Mouse (Mus musculus) forebrain, embryonic 14.5 days (tissue): ENCODE results near the gene Gm26741. TPM values are rescaled to one million over a fixed set of nuclear protein-coding genes. Genes with fewer than 3 reads are reported as not detected.
A peak's percentile ranks its signal among the peaks of the same experiment; 100 is the strongest.

Experiments used
- ATAC-seq: fragments of 200-750 bp; cut with Nextera tagmentation; 2 replicates; pipeline ENCODE4 v1.8.0; 2017; ENCODE audit warnings: mild to moderate bottlenecking, moderate library complexity
- DNase-seq: peaks from one replicate; pipeline ENCODE4 v3.0.0-alpha.2; 2015; ENCODE audit warnings: low spot score
- H3K27ac ChIP-seq: fragments of 300-500 bp; sonication (generic); 2 replicates; pipeline ENCODE4 v1.5.1; 2014; ENCODE audit warnings: low read depth, mild to moderate bottlenecking, control low read depth, low read length, moderate library complexity
- H3K27me3 ChIP-seq: fragments of 300-500 bp; sonication (generic); replicated peaks from 2 replicates; pipeline ENCODE4 v1.6.1; 2014; ENCODE audit warnings: low read length, control low read depth, mixed read lengths; ENCODE audit not compliant: control insufficient read depth, insufficient read depth
- H3K36me3 ChIP-seq: fragments of 300-500 bp; sonication (generic); 2 replicates; pipeline ENCODE4 v1.6.1; 2014; ENCODE audit warnings: low read length, control low read depth; ENCODE audit not compliant: control insufficient read depth, insufficient read depth
- H3K4me1 ChIP-seq: fragments of 300-500 bp; sonication (generic); 2 replicates; pipeline ENCODE4 v1.6.1; 2014; ENCODE audit warnings: antibody characterized with exemption, low read length, control low read depth; ENCODE audit not compliant: control insufficient read depth, insufficient read depth
- H3K4me2 ChIP-seq: fragments of 300-500 bp; sonication (generic); 2 replicates; pipeline ENCODE4 v1.6.1; 2014; ENCODE audit warnings: mild to moderate bottlenecking, control low read depth, low read length
- H3K4me3 ChIP-seq: fragments of 300-500 bp; sonication (generic); 2 replicates; pipeline ENCODE4 v1.5.1; 2014; ENCODE audit warnings: low read depth, low read length, control low read depth
- H3K9ac ChIP-seq: fragments of 300-500 bp; sonication (generic); 2 replicates; pipeline ENCODE4 v1.6.1; 2014; ENCODE audit warnings: mild to moderate bottlenecking, low read length, control low read depth, moderate library complexity
- H3K9me3 ChIP-seq: fragments of 300-500 bp; sonication (generic); replicated peaks from 2 replicates; pipeline ENCODE4 v1.6.1; 2016; ENCODE audit warnings: low read length, control low read depth, mixed read lengths; ENCODE audit not compliant: control insufficient read depth
- WGBS: fragments of 180-500 bp; shearing (Covaris S2); extraction: QIAGEN DNeasy Blood & Tissue Kit; methylation state at CpG from one replicate; pipeline ENCODE4 v1.1.7; 2014; 5-methylcytosine and 5-hydroxymethylcytosine counted together
- polyA plus RNA-seq: library from polyadenylated mRNA; unstranded; fragments of >200 nt; fragmentation: Nextera tagmentation; extraction: Ambion mirVana; gene quantifications from 2 replicates; pipeline ENCODE4 v1.2.1, GENCODE M21; 2014

The Gm26741 gene
- polyA plus RNA-seq, 1 experiment from 2014 or later, result not detected

DNA sequence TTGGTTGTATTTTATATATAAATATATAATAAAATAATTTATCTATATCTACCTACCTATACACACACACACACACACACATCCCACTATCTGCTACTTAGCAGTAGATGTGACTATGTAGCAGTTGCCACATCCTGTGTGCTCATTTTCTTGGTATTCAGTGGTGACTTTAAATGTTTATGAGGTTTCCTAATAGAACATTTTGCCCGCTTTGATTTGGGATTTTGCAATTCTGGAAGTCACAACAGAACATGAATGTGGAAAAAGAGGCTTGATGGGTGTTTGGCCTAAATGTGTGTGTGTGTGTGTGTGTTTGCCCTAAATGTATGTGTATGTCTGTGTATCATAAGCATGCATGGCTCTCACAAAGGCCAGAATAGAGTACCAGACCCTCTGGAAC, 25.0 kb downstream of the Gm26741 start:
- Histone ChIP-seq H3K27ac (no peak overlapping the region), H3K36me3 (no peaks in the 10 kb centered on the region), H3K9me3 (no peaks in the 10 kb centered on the region), H3K27me3 (no peaks in the 10 kb centered on the region), H3K4me1 (peaks cover 10% of the 10 kb centered on the region), H3K4me2 (no peak overlapping the region), H3K9ac (no peak overlapping the region), H3K4me3 (no peak overlapping the region)
- 95% methylated on average over 1 of the region's 1 CpGs for WGBS
- ATAC-seq, result no peak
- DNase-seq, result no peak

DNA sequence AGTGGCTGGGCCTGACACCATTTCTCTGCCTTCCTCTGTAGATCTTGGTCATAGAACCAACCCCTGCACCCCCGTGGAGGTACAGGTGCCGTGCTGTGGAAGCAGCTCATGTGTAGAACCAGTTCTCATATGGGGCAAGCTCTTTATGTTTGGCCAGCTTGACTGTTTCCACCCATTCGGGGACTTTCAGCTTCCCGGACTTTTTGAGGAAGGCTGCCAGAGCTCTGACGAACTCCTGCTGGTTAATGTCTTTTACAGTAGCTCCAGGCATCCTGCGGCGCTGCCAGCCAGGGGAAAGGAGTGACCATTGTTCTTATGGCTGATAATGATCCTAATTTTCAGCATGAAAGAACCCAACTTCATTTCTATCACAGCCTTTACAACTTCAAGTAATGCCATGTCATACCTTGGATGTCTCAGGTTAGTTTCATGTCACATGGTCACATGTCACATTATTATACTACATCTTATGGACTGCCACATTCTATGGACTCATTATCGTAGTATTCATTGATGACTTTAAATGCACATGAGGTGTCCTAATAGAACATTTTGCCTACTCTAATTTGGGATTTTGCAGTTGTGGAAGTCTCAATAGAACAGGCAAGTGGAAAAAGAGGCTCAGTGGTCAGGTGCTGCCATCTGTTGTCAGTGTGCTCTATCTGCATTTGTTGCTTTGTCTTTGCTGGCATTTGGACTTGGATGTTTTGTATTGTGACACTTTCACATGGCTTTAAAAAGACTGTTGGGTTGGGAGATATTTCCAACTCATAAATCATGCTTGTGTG, 26.4 kb downstream of the Gm26741 start:
- no peak overlapping the region for H3K27ac ChIP-seq
- no peak overlapping the region for H3K9ac ChIP-seq
- no peak overlapping the region for H3K4me2 ChIP-seq
- H3K27me3 ChIP-seq, result no peaks in the 10 kb centered on the region
- no peak for ATAC-seq
- H3K9me3 ChIP-seq, result no peaks in the 10 kb centered on the region
- no peaks in the 10 kb centered on the region for H3K4me1 ChIP-seq
- peak; percentile 77 for DNase-seq
- no peak overlapping the region for H3K4me3 ChIP-seq
- H3K36me3 ChIP-seq, result no peaks in the 10 kb centered on the region
- 25% methylated on average over 8 of the region's 8 CpGs for WGBS

DNA sequence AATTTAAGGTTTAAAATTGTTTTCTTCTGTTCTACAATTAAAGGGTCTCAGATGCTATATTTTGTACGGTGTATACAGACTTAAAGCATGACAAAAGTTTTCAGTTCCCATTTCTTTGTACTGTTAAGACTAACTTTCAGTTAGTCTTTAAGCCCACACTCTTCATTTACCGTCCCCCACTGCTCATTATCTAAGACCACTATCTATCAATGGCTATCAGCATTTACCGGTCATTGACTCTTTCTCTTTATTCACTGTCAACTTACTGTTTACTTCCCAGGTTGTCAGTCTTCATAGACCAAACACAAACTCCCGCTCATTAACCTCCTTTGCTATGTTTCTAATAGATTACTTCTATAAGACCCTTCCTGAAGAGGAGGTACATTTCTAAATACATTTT, 28.6 kb downstream of the Gm26741 start:
- Histone ChIP-seq H3K9ac (no peak overlapping the region), H3K27me3 (no peaks in the 10 kb centered on the region), H3K4me1 (no peaks in the 10 kb centered on the region), H3K4me2 (no peak overlapping the region), H3K9me3 (no peaks in the 10 kb centered on the region), H3K27ac (no peak overlapping the region), H3K36me3 (no peaks in the 10 kb centered on the region), H3K4me3 (no peak overlapping the region)
- WGBS, result 65% methylated on average over 4 of the region's 4 CpGs
- DNase-seq (no peak), ATAC-seq (no peak)

DNA sequence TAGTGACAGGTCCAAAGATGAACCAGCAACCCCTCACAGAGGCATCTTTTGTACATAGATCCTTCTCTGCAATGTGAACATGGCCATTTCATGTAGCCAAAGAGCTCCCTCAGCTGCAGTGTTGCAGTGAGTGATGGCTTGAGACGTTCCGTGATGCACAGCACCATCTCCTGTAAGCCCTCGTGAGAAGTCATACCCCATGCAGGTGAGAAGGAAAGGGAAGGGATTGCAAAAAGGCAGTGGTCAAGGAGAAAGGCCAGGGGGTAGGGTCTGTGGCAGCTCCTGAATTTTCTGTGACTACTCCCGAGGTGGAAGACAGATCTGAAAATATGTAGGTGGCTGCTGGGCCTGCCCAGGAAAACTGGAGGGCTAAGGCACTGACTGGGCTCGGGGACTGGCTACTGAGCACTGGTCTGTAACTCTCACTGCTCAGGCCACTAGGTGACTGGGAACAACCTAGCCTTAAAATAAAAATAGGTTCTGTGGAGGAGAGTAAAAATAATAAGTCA, 30.4 kb downstream of the Gm26741 start, which contains the start of gene Nepn:
TSS of gene Nepn (plus strand) at position 51 of the 509 bp plus-strand sequence.
- Histone ChIP-seq H3K27ac (no peak within 1 kb of the TSS), H3K4me1 (no peaks in the 10 kb centered on the region), H3K9ac (no peak within 1 kb of the TSS), H3K4me3 (no peak within 1 kb of the TSS), H3K36me3 (no peaks in the 10 kb centered on the region), H3K4me2 (no peak within 1 kb of the TSS), H3K27me3 (no peaks in the 10 kb centered on the region), H3K9me3 (no peaks in the 10 kb centered on the region)
- 78% methylated on average over 5 of the region's 5 CpGs for WGBS
- no peak for ATAC-seq
- no peak for DNase-seq

DNA sequence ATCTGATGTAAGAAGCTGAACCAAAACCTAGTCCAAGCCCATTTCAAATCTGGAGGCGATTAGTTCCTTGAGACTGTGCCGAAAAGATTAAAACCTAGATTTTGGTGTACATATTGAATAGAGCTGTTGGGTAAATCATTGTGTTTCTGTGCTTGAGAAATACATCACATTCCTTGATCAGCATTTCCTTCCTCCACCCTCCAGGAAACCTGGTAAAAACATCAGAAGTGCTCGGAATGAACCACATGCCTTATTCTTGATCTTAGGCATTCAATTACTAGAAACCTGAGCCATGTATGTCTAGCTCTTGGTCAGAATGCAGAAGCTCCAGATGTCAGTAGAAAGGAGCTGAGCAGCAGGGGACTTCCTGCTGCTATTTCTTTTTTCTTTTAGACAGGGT, 30.9 kb downstream of the Gm26741 start:
- no peaks in the 10 kb centered on the region for H3K4me1 ChIP-seq
- no peak overlapping the region for H3K9ac ChIP-seq
- H3K9me3 ChIP-seq, result no peaks in the 10 kb centered on the region
- H3K4me3 ChIP-seq, result no peak overlapping the region
- H3K36me3 ChIP-seq, result no peaks in the 10 kb centered on the region
- H3K27me3 ChIP-seq, result no peaks in the 10 kb centered on the region
- ATAC-seq (no peak), DNase-seq (no peak)
- H3K27ac ChIP-seq, result no peak overlapping the region
- 69% methylated on average over 3 of the region's 3 CpGs for WGBS
- no peak overlapping the region for H3K4me2 ChIP-seq

DNA sequence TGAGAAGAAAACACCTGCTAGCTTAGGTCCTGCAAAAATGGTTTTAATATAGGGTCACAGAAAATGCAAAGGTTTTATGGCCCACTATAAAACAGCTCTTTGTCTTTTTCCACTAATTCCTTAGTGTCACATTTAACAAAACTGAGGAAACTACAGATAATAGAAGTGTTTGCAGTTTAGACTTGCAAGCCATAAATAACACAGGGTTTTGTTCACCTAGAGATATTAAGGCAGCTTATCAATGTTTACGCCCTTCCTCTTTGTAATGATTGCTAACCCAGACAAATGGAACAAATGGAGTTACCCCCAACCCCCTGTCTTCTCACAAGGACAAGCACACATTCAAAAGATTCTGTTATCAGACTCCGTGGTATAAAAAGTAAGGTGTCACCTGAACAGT, 32.6 kb downstream of the Gm26741 start:
- DNase-seq, result no peak

DNA sequence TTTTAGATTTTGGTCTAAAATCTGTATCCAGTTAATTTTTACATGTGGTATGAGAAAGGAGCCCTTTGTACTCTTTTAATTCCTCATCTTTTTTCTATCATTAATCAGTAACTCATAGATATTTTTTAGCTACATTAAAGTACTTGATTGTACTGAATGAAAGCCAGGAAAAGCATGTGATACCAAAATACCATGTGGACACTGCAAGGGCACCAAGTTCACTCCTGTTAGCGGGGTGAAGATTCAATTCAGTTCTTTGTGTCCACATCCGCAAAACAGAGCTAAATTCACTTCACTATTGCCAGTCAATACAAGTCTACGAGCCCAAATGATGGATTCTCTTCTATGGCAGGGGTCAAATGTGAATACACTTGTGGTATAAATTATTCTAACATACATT, 38.1 kb downstream of the Gm26741 start:
- H3K4me3 ChIP-seq, result no peak overlapping the region
- WGBS, result 90% methylated on average over 3 of the region's 3 CpGs
- no peak overlapping the region for H3K9ac ChIP-seq
- H3K27me3 ChIP-seq, result no peaks in the 10 kb centered on the region
- no peaks in the 10 kb centered on the region for H3K9me3 ChIP-seq
- H3K27ac ChIP-seq, result no peak overlapping the region
- no peak overlapping the region for H3K4me2 ChIP-seq
- H3K36me3 ChIP-seq, result no peaks in the 10 kb centered on the region
- ATAC-seq, result no peak
- no peaks in the 10 kb centered on the region for H3K4me1 ChIP-seq
- no peak for DNase-seq

More for the DNA sequence above, 32.6 kb downstream of the Gm26741 start:
- no peak overlapping the region for H3K4me3 ChIP-seq
- no peaks in the 10 kb centered on the region for H3K27me3 ChIP-seq
- no peaks in the 10 kb centered on the region for H3K36me3 ChIP-seq
- WGBS, result 74% methylated on average over 2 of the region's 2 CpGs
- no peaks in the 10 kb centered on the region for H3K9me3 ChIP-seq
- no peaks in the 10 kb centered on the region for H3K4me1 ChIP-seq
- ATAC-seq, result no peak
- H3K9ac ChIP-seq, result no peak overlapping the region
- no peak overlapping the region for H3K27ac ChIP-seq
- no peak overlapping the region for H3K4me2 ChIP-seq

DNA sequence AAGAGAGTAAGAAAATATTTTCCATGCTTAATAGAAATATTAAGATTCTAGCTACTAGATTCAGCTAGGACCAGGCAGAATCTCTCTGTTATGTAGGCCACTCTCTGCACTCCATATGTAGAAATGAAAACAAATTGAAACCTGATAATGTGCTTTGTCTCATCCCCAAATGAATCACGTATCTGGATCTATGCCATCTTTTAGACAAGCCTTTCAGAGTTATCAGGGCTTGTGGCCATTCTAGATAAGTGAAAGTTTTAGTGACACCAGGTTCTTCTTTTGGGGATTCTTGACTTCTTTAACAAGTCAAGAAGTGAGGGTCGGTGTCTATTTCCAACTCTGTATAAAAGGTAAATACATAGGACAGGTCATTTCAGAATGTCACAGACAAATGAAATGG, 40.1 kb downstream of the Gm26741 start:
- 81% methylated on average over 2 of the region's 2 CpGs for WGBS
- no peak overlapping the region for H3K4me2 ChIP-seq
- no peaks in the 10 kb centered on the region for H3K9me3 ChIP-seq
- no peaks in the 10 kb centered on the region for H3K36me3 ChIP-seq
- H3K4me1 ChIP-seq, result no peaks in the 10 kb centered on the region
- H3K27me3 ChIP-seq, result no peaks in the 10 kb centered on the region
- no peak overlapping the region for H3K4me3 ChIP-seq
- ATAC-seq (no peak), DNase-seq (no peak)
- H3K9ac ChIP-seq, result no peak overlapping the region
- no peak overlapping the region for H3K27ac ChIP-seq

DNA sequence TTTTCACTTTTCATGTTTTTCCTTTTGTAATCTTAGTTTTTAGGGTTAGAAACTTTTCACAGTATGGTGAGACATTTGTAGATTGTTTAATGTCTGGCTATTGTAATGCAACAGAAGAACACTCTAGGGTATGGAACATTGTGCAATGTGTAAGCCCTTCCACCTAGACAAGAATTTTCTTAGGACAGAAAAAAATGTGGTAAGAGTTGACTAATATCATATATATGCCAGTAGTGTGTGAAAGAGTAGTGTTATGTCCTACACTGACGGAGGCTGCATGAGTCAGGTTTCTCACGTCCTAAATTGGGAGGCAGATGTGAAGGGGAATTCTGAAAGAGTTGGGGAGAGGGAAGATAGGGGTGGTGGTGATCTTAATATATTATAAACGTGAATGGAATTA, 41.2 kb downstream of the Gm26741 start:
- DNase-seq (no peak), ATAC-seq (no peak)
- Histone ChIP-seq H3K27ac (no peak overlapping the region), H3K27me3 (no peaks in the 10 kb centered on the region), H3K4me3 (no peak overlapping the region), H3K36me3 (no peaks in the 10 kb centered on the region), H3K9me3 (no peaks in the 10 kb centered on the region), H3K4me2 (no peak overlapping the region), H3K4me1 (no peaks in the 10 kb centered on the region), H3K9ac (no peak overlapping the region)
- WGBS, result 67% methylated on average over 3 of the region's 3 CpGs
